16 mouse cellular contexts compared by ENCODE assay signal in genomic region chr11:110985949-110986348, GRCm38 (mm10). TPM values are rescaled to one million over a fixed set of nuclear protein-coding genes. Genes with fewer than 3 reads are reported as not detected.
A peak's percentile ranks its signal among the peaks of the same experiment; 100 is the strongest.
DNase-seq lines count a peak whose midpoint lies in the region; ATAC-seq and TF ChIP-seq lines count a peak whose summit lies in the region.
"Had no signal": no experiment of that assay in that cellular context is flagged by ENCODE, and none has a peak within 500 bp of the region (broad histone marks: within the 10 kb centered on the region; RNA-seq: fewer than 3 reads in every experiment).

No protein-coding gene starts in this region.

- DNase-seq in forebrain, embryonic 14.5 days (ENCODE audit: low spot score) = peak; percentile 15
- DNase-seq in lung, postnatal 0 days (ENCODE audit: low spot score) = peak; percentile 56
- DNase-seq in lung, postnatal 36 days = no peak
- peak; percentile 24 for DNase-seq in embryo, embryonic 10.5 days (ENCODE audit: low spot score)
- DNase-seq in kidney, postnatal 36 days = peak; percentile 73 to 81
- DNase-seq in cerebellum, adult 11-12 months = no peak
- DNase-seq in left cerebral cortex, postnatal 10 days (ENCODE audit: extremely low spot score in 1 of 2, low spot score in 2 of 2) = no peak
- DNase-seq: adrenal gland, postnatal 25 days; cerebellum, adult 9-11 months; liver; right cerebral cortex, postnatal 25 days; thymus, postnatal 14 days had no signal

- H3K36me3 ChIP-seq in forebrain, embryonic 14.5 days (ENCODE audit: control insufficient read depth, insufficient read depth, low read length) = no peaks in the 10 kb centered on the region
- no peaks in the 10 kb centered on the region for H3K36me3 ChIP-seq in forebrain, embryonic 16.5 days (ENCODE audit: control insufficient read depth, insufficient read depth)
- H3K36me3 ChIP-seq in lung, postnatal 0 days (ENCODE audit: insufficient read depth, low read length) = no peaks in the 10 kb centered on the region

- WGBS in forebrain, embryonic 14.5 days = 38% methylated on average over 3 of the region's 3 CpGs
- WGBS in forebrain, embryonic 16.5 days = 28% methylated on average over 3 of the region's 3 CpGs
- 35% methylated on average over 3 of the region's 3 CpGs for WGBS in lung, postnatal 0 days

- no peak overlapping the region for H3K4me2 ChIP-seq in forebrain, embryonic 14.5 days (ENCODE audit: low read length)
- no peak overlapping the region for H3K4me2 ChIP-seq in forebrain, embryonic 16.5 days (ENCODE audit: low read length)
- H3K4me2 ChIP-seq in lung, postnatal 0 days (replicated peaks; ENCODE audit: low read depth, low read length) = no peak overlapping the region

- no peak overlapping the region for H3K4me3 ChIP-seq in forebrain, embryonic 14.5 days (ENCODE audit: low read depth, low read length)
- H3K4me3 ChIP-seq in forebrain, embryonic 16.5 days (replicated peaks; ENCODE audit: low read length) = no peak overlapping the region
- H3K4me3 ChIP-seq in lung, postnatal 0 days (ENCODE audit: low read depth, low read length) = no peak overlapping the region

- TF ChIP-seq EP300 in lung, postnatal 0 days (IDR thresholded peaks at IDR 0.05) = no peak

- no peak overlapping the region for H3K9ac ChIP-seq in forebrain, embryonic 14.5 days (ENCODE audit: low read length)
- H3K9ac ChIP-seq in forebrain, embryonic 16.5 days (replicated peaks; ENCODE audit: low read depth, low read length) = no peak overlapping the region
- no peak overlapping the region for H3K9ac ChIP-seq in lung, postnatal 0 days (replicated peaks; ENCODE audit: low read depth)

- no peak overlapping the region for H3K27ac ChIP-seq in forebrain, embryonic 14.5 days (ENCODE audit: low read depth, low read length)
- H3K27ac ChIP-seq in forebrain, embryonic 16.5 days (ENCODE audit: low read length) = no peak overlapping the region
- no peak overlapping the region for H3K27ac ChIP-seq in lung, postnatal 0 days (ENCODE audit: low read length)

- H3K9me3 ChIP-seq in forebrain, embryonic 14.5 days (replicated peaks; ENCODE audit: control insufficient read depth, low read length) = no peaks in the 10 kb centered on the region
- H3K9me3 ChIP-seq in forebrain, embryonic 16.5 days (ENCODE audit: control insufficient read depth, low read length) = no peaks in the 10 kb centered on the region
- no peaks in the 10 kb centered on the region for H3K9me3 ChIP-seq in lung, postnatal 0 days (ENCODE audit: low read length)

- no peaks in the 10 kb centered on the region; the same call in 1 of the 2 replicates for H3K4me1 ChIP-seq in forebrain, embryonic 14.5 days (ENCODE audit: control insufficient read depth, insufficient read depth, low read length)
- no peaks in the 10 kb centered on the region for H3K4me1 ChIP-seq in forebrain, embryonic 16.5 days (replicated peaks; ENCODE audit: control insufficient read depth, insufficient read depth, low read length)
- H3K4me1 ChIP-seq in lung, postnatal 0 days (ENCODE audit: insufficient read depth, low read depth, low read length) = no peaks in the 10 kb centered on the region

- ATAC-seq in forebrain, embryonic 14.5 days = no peak
- ATAC-seq in forebrain, embryonic 16.5 days = no peak
- peak; percentile 57; the same call in 1 of the 2 replicates for ATAC-seq in lung, postnatal 0 days

- no peaks in the 10 kb centered on the region for H3K27me3 ChIP-seq in forebrain, embryonic 14.5 days (replicated peaks; ENCODE audit: control insufficient read depth, insufficient read depth, low read length)
- no peaks in the 10 kb centered on the region for H3K27me3 ChIP-seq in forebrain, embryonic 16.5 days (replicated peaks; ENCODE audit: control insufficient read depth, insufficient read depth, low read length)
- H3K27me3 ChIP-seq in lung, postnatal 0 days (replicated peaks; ENCODE audit: insufficient read depth, low read length) = no peaks in the 10 kb centered on the region

- no peak for TF ChIP-seq CTCF in lung, postnatal 0 days (IDR thresholded peaks at IDR 0.05)

- intact Hi-C loops in left cerebral cortex, postnatal 10 days (cut with DNase I) = no loop called here

RNA-seq across cellular contexts. Expression of gene Kcnj16, which starts 18.1 kb away (rescaled TPM):
- 0.14 TPM in 1 of 2 replicates, not detected in the other for polyA plus RNA-seq in forebrain, embryonic 14.5 days (2014; fragmentation: Nextera tagmentation; extraction: Ambion mirVana)
- polyA plus RNA-seq in forebrain, embryonic 16.5 days (2015; fragmentation: Nextera tagmentation; extraction: Ambion mirVana) = 0.11 and 0.61 TPM in 2 replicates
- polyA plus RNA-seq in lung, postnatal 0 days (2015; fragmentation: Nextera tagmentation; extraction: Ambion mirVana) = not detected in 2 replicates
- 10 to 100 TPM; 16.8 to 16.9 TPM for total RNA-seq in left cerebral cortex, postnatal 10 days (2021)
- total RNA-seq: adrenal gland, postnatal 25 days; megakaryocyte-erythroid progenitor cell, adult 5-6 weeks had no signal
- polyA plus RNA-seq: heart, embryonic 16.5 days; neural tube, embryonic 11.5 days had no signal

Comparison
In these comparisons a context has a peak if more than half of its experiments do, and no peak if none do; other contexts are left out.
1. DNase-seq: peak in forebrain, embryonic 14.5 days (single experiment), lung, postnatal 0 days (single experiment), embryo, embryonic 10.5 days (single experiment) and kidney, postnatal 36 days (2 of 2); none in lung, postnatal 36 days (single experiment), cerebellum, adult 11-12 months (single experiment) and left cerebral cortex, postnatal 10 days (0 of 2).